Mouse (Mus musculus): ENCODE results near the gene Klk12. TPM values are rescaled to one million over a fixed set of nuclear protein-coding genes. Genes with fewer than 3 reads are reported as not detected.

The Klk12 gene
- polyA plus RNA-seq, 1 experiment from 2014 or later = not detected

GRCm38 (mm10) chr7:43782275-43783265 lies 13.9 kb downstream of the Klk12 start:
- DNase-seq = peak; percentile 88
- Histone ChIP-seq H3K4me1 (ENCODE audit: control insufficient read depth, insufficient read depth, low read length) (peaks cover 3% of the 10 kb centered on the region; the same call in 1 of the 2 replicates), H3K27me3 (ENCODE audit: control insufficient read depth, insufficient read depth, low read length) (0 out of 2 replicates have a peak, but pooled peaks cover 4% of the 10 kb centered on the region), H3K4me3 (replicated peaks; ENCODE audit: low read depth, low read length) (peak overlapping the region; percentile 22), H3K9me3 (ENCODE audit: control insufficient read depth, low read length) (no peaks in the 10 kb centered on the region), H3K27ac (replicated peaks; ENCODE audit: low read depth, low read length) (no peak overlapping the region), H3K9ac (replicated peaks; ENCODE audit: low read length) (0 out of 2 replicates have a peak overlapping the region, but pooled peaks have one; percentile 32), H3K36me3 (ENCODE audit: control insufficient read depth, insufficient read depth, low read length) (no peaks in the 10 kb centered on the region), H3K4me2 (ENCODE audit: low read length) (peak overlapping the region; percentile 61)
- 6% methylated on average over 36 of the region's 36 CpGs for WGBS
- peak; percentile 64; the same call in 1 of the 2 replicates for ATAC-seq (ENCODE audit: low FRiP score, low TSS enrichment)

- H3K9me3 ChIP-seq (ENCODE audit: control insufficient read depth, low read length) = no peaks in the 10 kb centered on the region
- 95% methylated on average over 1 of the region's 1 CpGs for WGBS
- H3K27ac ChIP-seq (replicated peaks; ENCODE audit: low read depth, low read length) = no peak overlapping the region
- ATAC-seq (ENCODE audit: low FRiP score, low TSS enrichment) = no peak
- no peak overlapping the region for H3K4me2 ChIP-seq (ENCODE audit: low read length)
- no peak overlapping the region for H3K4me3 ChIP-seq (replicated peaks; ENCODE audit: low read depth, low read length)
- DNase-seq = peak; percentile 27
- 0 out of 2 replicates have a peak, but pooled peaks cover 4% of the 10 kb centered on the region for H3K27me3 ChIP-seq (ENCODE audit: control insufficient read depth, insufficient read depth, low read length)
- H3K4me1 ChIP-seq (ENCODE audit: control insufficient read depth, insufficient read depth, low read length) = peaks cover 3% of the 10 kb centered on the region; the same call in 1 of the 2 replicates
- no peak overlapping the region for H3K9ac ChIP-seq (replicated peaks; ENCODE audit: low read length)
- no peaks in the 10 kb centered on the region for H3K36me3 ChIP-seq (ENCODE audit: control insufficient read depth, insufficient read depth, low read length)
These were observed 16.6 kb downstream of the Klk12 start for GRCm38 (mm10) chr7:43785286-43785685.

GRCm38 (mm10) chr7:43788096-43788495 lies 19.4 kb downstream of the Klk12 start:
- Histone ChIP-seq H3K9me3 (ENCODE audit: control insufficient read depth, low read length) (no peaks in the 10 kb centered on the region), H3K4me1 (ENCODE audit: control insufficient read depth, insufficient read depth, low read length) (no peaks in the 10 kb centered on the region), H3K4me2 (ENCODE audit: low read length) (no peak overlapping the region), H3K27ac (replicated peaks; ENCODE audit: low read depth, low read length) (no peak overlapping the region), H3K4me3 (replicated peaks; ENCODE audit: low read depth, low read length) (no peak overlapping the region), H3K27me3 (ENCODE audit: control insufficient read depth, insufficient read depth, low read length) (0 out of 2 replicates have a peak, but pooled peaks cover 1% of the 10 kb centered on the region), H3K9ac (replicated peaks; ENCODE audit: low read length) (no peak overlapping the region), H3K36me3 (ENCODE audit: control insufficient read depth, insufficient read depth, low read length) (no peaks in the 10 kb centered on the region)
- DNase-seq (no peak), ATAC-seq (ENCODE audit: low FRiP score, low TSS enrichment) (no peak)
- 87% methylated on average over 3 of the region's 3 CpGs for WGBS

- Histone ChIP-seq H3K27ac (replicated peaks; ENCODE audit: low read depth, low read length) (no peak overlapping the region), H3K9me3 (ENCODE audit: control insufficient read depth, low read length) (no peaks in the 10 kb centered on the region), H3K27me3 (ENCODE audit: control insufficient read depth, insufficient read depth, low read length) (no peaks in the 10 kb centered on the region), H3K36me3 (ENCODE audit: control insufficient read depth, insufficient read depth, low read length) (no peaks in the 10 kb centered on the region), H3K4me1 (ENCODE audit: control insufficient read depth, insufficient read depth, low read length) (no peaks in the 10 kb centered on the region), H3K9ac (replicated peaks; ENCODE audit: low read length) (no peak overlapping the region), H3K4me3 (replicated peaks; ENCODE audit: low read depth, low read length) (no peak overlapping the region), H3K4me2 (ENCODE audit: low read length) (no peak overlapping the region)
- ATAC-seq (ENCODE audit: low FRiP score, low TSS enrichment) = no peak
- WGBS = 81% methylated on average over 2 of the region's 2 CpGs
- DNase-seq = no peak
These were observed 20.6 kb downstream of the Klk12 start for GRCm38 (mm10) chr7:43789295-43789694.

- no peaks in the 10 kb centered on the region for H3K36me3 ChIP-seq (ENCODE audit: control insufficient read depth, insufficient read depth, low read length)
- peaks cover 12% of the 10 kb centered on the region; the same call in 1 of the 2 replicates for H3K27me3 ChIP-seq (ENCODE audit: control insufficient read depth, insufficient read depth, low read length)
- WGBS = 79% methylated on average over 7 of the region's 7 CpGs
- no peak within 1 kb of the TSS for H3K4me3 ChIP-seq (replicated peaks; ENCODE audit: low read depth, low read length)
- H3K9me3 ChIP-seq (ENCODE audit: control insufficient read depth, low read length) = no peaks in the 10 kb centered on the region
- no peak within 1 kb of the TSS for H3K4me2 ChIP-seq (ENCODE audit: low read length)
- 0 out of 2 replicates have a peak, but pooled peaks cover 3% of the 10 kb centered on the region for H3K4me1 ChIP-seq (ENCODE audit: control insufficient read depth, insufficient read depth, low read length)
- no peak within 1 kb of the TSS for H3K27ac ChIP-seq (replicated peaks; ENCODE audit: low read depth, low read length)
- ATAC-seq (ENCODE audit: low FRiP score, low TSS enrichment) (no peak), DNase-seq (no peak)
- no peak within 1 kb of the TSS for H3K9ac ChIP-seq (replicated peaks; ENCODE audit: low read length)
These were observed 22.9 kb downstream of the Klk12 start, which contains the start of gene Klk9 for GRCm38 (mm10) chr7:43791591-43791990. Klk9 (plus strand) TSS chr7:43791891.

- H3K9ac ChIP-seq (replicated peaks; ENCODE audit: low read length) = peak overlapping the region; percentile 50; the same call in 1 of the 2 replicates
- H3K4me3 ChIP-seq (replicated peaks; ENCODE audit: low read depth, low read length) = peak overlapping the region; percentile 43
- DNase-seq (peak; percentile 13), ATAC-seq (ENCODE audit: low FRiP score, low TSS enrichment) (no peak)
- H3K27ac ChIP-seq (replicated peaks; ENCODE audit: low read depth, low read length) = no peak overlapping the region
- peak overlapping the region; percentile 75 for H3K4me2 ChIP-seq (ENCODE audit: low read length)
- WGBS = 6% methylated on average over 8 of the region's 8 CpGs
- H3K4me1 ChIP-seq (ENCODE audit: control insufficient read depth, insufficient read depth, low read length) = 0 out of 2 replicates have a peak, but pooled peaks cover 5% of the 10 kb centered on the region
- no peaks in the 10 kb centered on the region for H3K36me3 ChIP-seq (ENCODE audit: control insufficient read depth, insufficient read depth, low read length)
- no peaks in the 10 kb centered on the region for H3K9me3 ChIP-seq (ENCODE audit: control insufficient read depth, low read length)
- H3K27me3 ChIP-seq (ENCODE audit: control insufficient read depth, insufficient read depth, low read length) = peaks cover 28% of the 10 kb centered on the region
These were observed 27.7 kb downstream of the Klk12 start for GRCm38 (mm10) chr7:43796355-43796754.

GRCm38 (mm10) chr7:43797333-43797769 lies 28.7 kb downstream of the Klk12 start, which contains the start of gene Klk8:
Klk8 (plus strand) TSS chr7:43797577.
- Histone ChIP-seq H3K9me3 (ENCODE audit: control insufficient read depth, low read length) (no peaks in the 10 kb centered on the region), H3K36me3 (ENCODE audit: control insufficient read depth, insufficient read depth, low read length) (no peaks in the 10 kb centered on the region), H3K4me3 (replicated peaks; ENCODE audit: low read depth, low read length) (peak within 1 kb of the TSS; percentile 43), H3K4me1 (ENCODE audit: control insufficient read depth, insufficient read depth, low read length) (0 out of 2 replicates have a peak, but pooled peaks cover 5% of the 10 kb centered on the region), H3K9ac (replicated peaks; ENCODE audit: low read length) (peak within 1 kb of the TSS; percentile 50), H3K4me2 (ENCODE audit: low read length) (peak within 1 kb of the TSS; percentile 75), H3K27ac (replicated peaks; ENCODE audit: low read depth, low read length) (no peak within 1 kb of the TSS), H3K27me3 (ENCODE audit: control insufficient read depth, insufficient read depth, low read length) (peaks cover 28% of the 10 kb centered on the region)
- 0 out of 2 replicates have a peak, but pooled peaks have one; percentile 24 for ATAC-seq (ENCODE audit: low FRiP score, low TSS enrichment)
- peak; percentile 52 for DNase-seq
- WGBS = under 1% methylated on average over 28 of the region's 28 CpGs

GRCm38 (mm10) chr7:43797844-43798462 lies 29.3 kb downstream of the Klk12 start:
- Histone ChIP-seq H3K27ac (replicated peaks; ENCODE audit: low read depth, low read length) (no peak overlapping the region), H3K4me3 (replicated peaks; ENCODE audit: low read depth, low read length) (peak overlapping the region; percentile 43), H3K9me3 (ENCODE audit: control insufficient read depth, low read length) (no peaks in the 10 kb centered on the region), H3K27me3 (ENCODE audit: control insufficient read depth, insufficient read depth, low read length) (peaks cover 28% of the 10 kb centered on the region), H3K36me3 (ENCODE audit: control insufficient read depth, insufficient read depth, low read length) (no peaks in the 10 kb centered on the region), H3K9ac (replicated peaks; ENCODE audit: low read length) (no peak overlapping the region), H3K4me2 (ENCODE audit: low read length) (peak overlapping the region; percentile 75), H3K4me1 (ENCODE audit: control insufficient read depth, insufficient read depth, low read length) (0 out of 2 replicates have a peak, but pooled peaks cover 5% of the 10 kb centered on the region)
- peak; percentile 8 for DNase-seq
- WGBS = 39% methylated on average over 13 of the region's 13 CpGs
- ATAC-seq (ENCODE audit: low FRiP score, low TSS enrichment) = 0 out of 2 replicates have a peak, but pooled peaks have one; percentile 22

Measured in midbrain, embryonic 14.5 days (tissue).